Mouse (Mus musculus) brain, embryonic 18.5 days (tissue): ENCODE measurements around the gene Ftl1-ps1.
A peak's percentile ranks its signal among the peaks of the same experiment; 100 is the strongest.

ENCODE experiments used
- DNase-seq: peaks from one replicate; pipeline ENCODE4 v3.0.0-alpha.2; 2012; ENCODE audit warnings: low read depth, low spot score

Gene Ftl1-ps1

GRCm38 (mm10) chr13:74399298-74399839 is at the start of gene Ftl1-ps1:
TSS of gene Ftl1-ps1 (plus strand) at chr13:74399694.
- DNase-seq = no peak

GRCm38 (mm10) chr13:74350435-74350906 is 49.0 kb upstream of the Ftl1-ps1 start:
- DNase-seq = no peak

GRCm38 (mm10) chr13:74356491-74356890 is 43.0 kb upstream of the Ftl1-ps1 start:
- no peak for DNase-seq

- DNase-seq = no peak
Measured at GRCm38 (mm10) chr13:74362218-74362617, 37.3 kb upstream of the Ftl1-ps1 start.

GRCm38 (mm10) chr13:74363176-74363858 is 36.2 kb upstream of the Ftl1-ps1 start:
- no peak for DNase-seq

- DNase-seq = no peak
Measured at GRCm38 (mm10) chr13:74363859-74364235, 35.6 kb upstream of the Ftl1-ps1 start, which contains the start of gene Lrrc14b. TSS of gene Lrrc14b (minus strand) at chr13:74364005.

GRCm38 (mm10) chr13:74381533-74382276 is 17.8 kb upstream of the Ftl1-ps1 start:
- no peak for DNase-seq

GRCm38 (mm10) chr13:74382289-74382688 is 17.2 kb upstream of the Ftl1-ps1 start:
- DNase-seq = no peak

- DNase-seq = no peak
Measured at GRCm38 (mm10) chr13:74389730-74390129, 9.8 kb upstream of the Ftl1-ps1 start.

GRCm38 (mm10) chr13:74390371-74390990 is 9.0 kb upstream of the Ftl1-ps1 start, which contains the start of gene Zfp72:
TSS of gene Zfp72 (minus strand) at chr13:74390836.
- DNase-seq = peak; percentile 70

GRCm38 (mm10) chr13:74391156-74391555 is 8.3 kb upstream of the Ftl1-ps1 start:
- DNase-seq = no peak

- no peak for DNase-seq
Measured at GRCm38 (mm10) chr13:74439895-74440294, 40.4 kb downstream of the Ftl1-ps1 start.
